Mouse (Mus musculus) B cell, adult 2 months (primary cell): Measurements from ENCODE around the gene Gcgr.
"Not testable (repeated sequence)": the region's sequence is repeated elsewhere in the genome, so short reads cannot be mapped to it uniquely, and the experiment has no call there.

ENCODE experiments used
- DNase-seq, 2 experiments: peaks; one replicate each; pipeline ENCODE4 v3.0.0; 2022

Gene Gcgr

GRCm38 (mm10) chr11:120507611-120508289 lies 22.7 kb upstream of the Gcgr start:
- no peak for DNase-seq

GRCm38 (mm10) chr11:120508290-120508870 lies 22.1 kb upstream of the Gcgr start:
- DNase-seq: no peak

- DNase-seq: no peak
Observed at GRCm38 (mm10) chr11:120509940-120510339, 20.6 kb upstream of the Gcgr start.

- peak; percentile 12 to 19 for DNase-seq
Observed at GRCm38 (mm10) chr11:120510375-120511030, 20.0 kb upstream of the Gcgr start.

- no peak for DNase-seq
Observed at GRCm38 (mm10) chr11:120512790-120513453, 17.6 kb upstream of the Gcgr start.

GRCm38 (mm10) chr11:120514262-120514661 lies 16.2 kb upstream of the Gcgr start:
- DNase-seq: not testable (repeated sequence)

GRCm38 (mm10) chr11:120515611-120516010 lies 14.9 kb upstream of the Gcgr start:
- DNase-seq: peak; percentile 92 to 93

GRCm38 (mm10) chr11:120517147-120517546 lies 13.4 kb upstream of the Gcgr start:
- no peak for DNase-seq

GRCm38 (mm10) chr11:120518027-120518426 lies 12.5 kb upstream of the Gcgr start:
- no peak for DNase-seq

GRCm38 (mm10) chr11:120518558-120518957 lies 11.9 kb upstream of the Gcgr start:
- no peak for DNase-seq

- DNase-seq: peak; percentile 25 to 27
Observed at GRCm38 (mm10) chr11:120519738-120520137, 10.8 kb upstream of the Gcgr start.

- DNase-seq: no peak
Observed at GRCm38 (mm10) chr11:120520498-120520897, 10.0 kb upstream of the Gcgr start.

GRCm38 (mm10) chr11:120520967-120521540 lies 9.4 kb upstream of the Gcgr start:
- DNase-seq: no peak

GRCm38 (mm10) chr11:120522581-120522980 lies 7.9 kb upstream of the Gcgr start:
- no peak for DNase-seq

GRCm38 (mm10) chr11:120525959-120526358 lies 4.5 kb upstream of the Gcgr start:
- no peak for DNase-seq

GRCm38 (mm10) chr11:120527690-120528354 lies 2.7 kb upstream of the Gcgr start:
- no peak for DNase-seq

- no peak for DNase-seq
Observed at GRCm38 (mm10) chr11:120528903-120529302, 1.6 kb upstream of the Gcgr start.

GRCm38 (mm10) chr11:120531646-120532045 lies 1.1 kb downstream of the Gcgr start:
- DNase-seq: no peak

GRCm38 (mm10) chr11:120534093-120534492 lies 3.6 kb downstream of the Gcgr start:
- DNase-seq: no peak

GRCm38 (mm10) chr11:120535145-120535544 lies 4.6 kb downstream of the Gcgr start:
- DNase-seq: no peak

- DNase-seq: no peak
Observed at GRCm38 (mm10) chr11:120535804-120536203, 5.3 kb downstream of the Gcgr start.

- DNase-seq: no peak
Observed at GRCm38 (mm10) chr11:120538485-120538884, 8.0 kb downstream of the Gcgr start.

- peak in 1 of 2 experiments; percentile 13 for DNase-seq
Observed at GRCm38 (mm10) chr11:120538955-120539284, 8.4 kb downstream of the Gcgr start.
